Comparison of ENCODE assay signal across 9 mouse cellular contexts in genomic region chr1:39761211-39762024, GRCm38 (mm10). TPM values are rescaled to one million over a fixed set of nuclear protein-coding genes. Genes with fewer than 3 reads are reported as not detected.
DNase-seq lines count a peak whose midpoint lies in the region; ATAC-seq and TF ChIP-seq lines count a peak whose summit lies in the region.
"Had no signal": no experiment of that assay in that cellular context is flagged by ENCODE, and none has a peak within 500 bp of the region (broad histone marks: within the 10 kb centered on the region; RNA-seq: fewer than 3 reads in every experiment).

No protein-coding gene starts in this region.

- no peak overlapping the region for H3K27ac ChIP-seq in ES-Bruce4 (ENCODE audit: insufficient read depth, low read length)
- H3K27ac ChIP-seq in hindbrain, embryonic 12.5 days: peak overlapping the region; percentile 57
- peak overlapping the region; percentile 94 for H3K27ac ChIP-seq in lung, embryonic 15.5 days

- ATAC-seq in hindbrain, embryonic 12.5 days (ENCODE audit: low FRiP score): peak; percentile 47
- peak; percentile 70 for ATAC-seq in lung, embryonic 15.5 days (ENCODE audit: borderline replicate concordance, extremely low read depth, low FRiP score, low TSS enrichment)

- no peak for TF ChIP-seq EP300 in ES-Bruce4 (IDR thresholded peaks at IDR 0.05; ENCODE audit: insufficient read depth, low read depth, low read length)

- DNase-seq in cerebellum, adult 11-12 months: peak; percentile 69
- peak; percentile 65 for DNase-seq in forelimb bud, embryonic 11.5 days (ENCODE audit: low read depth, low spot score)
- DNase-seq in layer of hippocampus, adult 9-11 months: peak; percentile 65
- DNase-seq in ovary, adult 18-20 months (ENCODE audit: low spot score): peak; percentile 69
- DNase-seq in thymus, postnatal 36 days: peak; percentile 56 to 68

- TF ChIP-seq POLR2A in ES-Bruce4 (IDR thresholded peaks at IDR 0.05; ENCODE audit: insufficient read depth, low read length): no peak

- peak overlapping the region; percentile 41 for H3K4me2 ChIP-seq in hindbrain, embryonic 12.5 days (replicated peaks)
- peak overlapping the region; percentile 51 for H3K4me2 ChIP-seq in lung, embryonic 15.5 days

- H3K4me1 ChIP-seq in ES-Bruce4 (ENCODE audit: control insufficient read depth, insufficient read depth, low read length): no peaks in the 10 kb centered on the region
- H3K4me1 ChIP-seq in hindbrain, embryonic 12.5 days: peaks cover 16% of the 10 kb centered on the region
- peaks cover 50% of the 10 kb centered on the region for H3K4me1 ChIP-seq in lung, embryonic 15.5 days

- no peaks in the 10 kb centered on the region for H3K9me3 ChIP-seq in ES-Bruce4 (replicated peaks; ENCODE audit: control insufficient read depth, insufficient read depth, low read length, poor library complexity, severe bottlenecking)
- H3K9me3 ChIP-seq in hindbrain, embryonic 12.5 days (replicated peaks): no peaks in the 10 kb centered on the region
- H3K9me3 ChIP-seq in lung, embryonic 15.5 days: no peaks in the 10 kb centered on the region

- peak; percentile 74 for TF ChIP-seq CTCF in ES-Bruce4 (IDR thresholded peaks at IDR 0.05; ENCODE audit: low read depth, low read length)

- H3K9ac ChIP-seq in ES-Bruce4 (ENCODE audit: low read depth, poor library complexity, severe bottlenecking): no peak overlapping the region
- H3K9ac ChIP-seq in hindbrain, embryonic 12.5 days: no peak overlapping the region
- H3K9ac ChIP-seq in lung, embryonic 15.5 days: peak overlapping the region; percentile 26; the same call in 1 of the 2 replicates

- WGBS in hindbrain, embryonic 12.5 days: 6% methylated on average over 22 of the region's 22 CpGs
- WGBS in lung, embryonic 15.5 days: 4% methylated on average over 22 of the region's 22 CpGs

- no peaks in the 10 kb centered on the region for H3K36me3 ChIP-seq in ES-Bruce4 (ENCODE audit: control insufficient read depth, insufficient read depth, low read length, poor library complexity, severe bottlenecking)
- H3K36me3 ChIP-seq in hindbrain, embryonic 12.5 days: no peaks in the 10 kb centered on the region
- no peaks in the 10 kb centered on the region for H3K36me3 ChIP-seq in lung, embryonic 15.5 days

- H3K27me3 ChIP-seq in ES-Bruce4 (ENCODE audit: control insufficient read depth, insufficient read depth, low read length, poor library complexity, severe bottlenecking): no peaks in the 10 kb centered on the region
- peaks cover 9% of the 10 kb centered on the region; the same call in 1 of the 2 replicates for H3K27me3 ChIP-seq in hindbrain, embryonic 12.5 days
- no peaks in the 10 kb centered on the region for H3K27me3 ChIP-seq in lung, embryonic 15.5 days

- 0 out of 2 replicates have a peak overlapping the region, but pooled peaks have one; percentile 7 for H3K4me3 ChIP-seq in ES-Bruce4 (ENCODE audit: low read depth, low read length)
- 0 out of 2 replicates have a peak overlapping the region, but pooled peaks have one; percentile 6 for H3K4me3 ChIP-seq in hindbrain, embryonic 12.5 days
- peak overlapping the region; percentile 18 for H3K4me3 ChIP-seq in lung, embryonic 15.5 days
- H3K4me3 ChIP-seq: erythroblast, embryonic 14.5 days had no signal

RNA-seq across cellular contexts. Expression of gene Rfx8, which starts 40.6 kb away (rescaled TPM):
- not detected in 2 replicates for polyA plus RNA-seq in ES-Bruce4 (2011; ENCODE audit: insufficient read depth, insufficient read length, low read depth, missing spikeins)
- 0.63 and 0.93 TPM in 2 replicates for polyA plus RNA-seq in hindbrain, embryonic 12.5 days (2016; fragmentation: Nextera tagmentation; extraction: Ambion mirVana)
- 0.58 and 0.67 TPM in 2 replicates for polyA plus RNA-seq in lung, embryonic 15.5 days (2015; fragmentation: Nextera tagmentation; extraction: Ambion mirVana)

RNA-seq across cellular contexts. Expression of gene Gm3646, which starts 43.7 kb away (rescaled TPM):
- not detected in 2 replicates for polyA plus RNA-seq in ES-Bruce4 (2011; ENCODE audit: insufficient read depth, insufficient read length, low read depth, missing spikeins)
- not detected in 2 replicates for polyA plus RNA-seq in hindbrain, embryonic 12.5 days (2016; fragmentation: Nextera tagmentation; extraction: Ambion mirVana)
- polyA plus RNA-seq in lung, embryonic 15.5 days (2015; fragmentation: Nextera tagmentation; extraction: Ambion mirVana): not detected in 2 replicates
- polyA plus RNA-seq: erythroblast, embryonic 14.5 days had no signal
